Mouse (Mus musculus) hindbrain, postnatal 0 days (tissue): ENCODE measurements around the gene Kif22. TPM values are rescaled to one million over a fixed set of nuclear protein-coding genes. Genes with fewer than 3 reads are reported as not detected.
A peak's percentile ranks its signal among the peaks of the same experiment; 100 is the strongest.

ENCODE experiments used
- ATAC-seq: fragments of 200-750 bp; cut with Nextera tagmentation; 2 replicates; pipeline ENCODE4 v1.8.0; 2017; ENCODE audit warnings: mild to moderate bottlenecking, moderate TSS enrichment, moderate library complexity
- DNase-seq: peaks from one replicate; pipeline ENCODE4 v3.0.0-alpha.2; 2015; ENCODE audit warnings: low spot score
- H3K27ac ChIP-seq: fragments of 300-500 bp; sonication (generic); 2 replicates; pipeline ENCODE4 v1.5.1; 2014; ENCODE audit warnings: mild to moderate bottlenecking
- H3K27me3 ChIP-seq: fragments of 300-500 bp; sonication (generic); 2 replicates; pipeline ENCODE4 v1.6.1; 2014; ENCODE audit warnings: low read length, mixed read lengths; ENCODE audit not compliant: insufficient read depth
- H3K36me3 ChIP-seq: fragments of 300-500 bp; sonication (generic); 2 replicates; pipeline ENCODE4 v1.6.1; 2014; ENCODE audit warnings: low read length, mixed read lengths; ENCODE audit not compliant: insufficient read depth
- H3K4me1 ChIP-seq: fragments of 300-500 bp; sonication (generic); 2 replicates; pipeline ENCODE4 v1.6.1; 2014; ENCODE audit warnings: antibody characterized with exemption, low read length, mixed read lengths; ENCODE audit not compliant: insufficient read depth
- H3K4me2 ChIP-seq: fragments of 300-500 bp; sonication (generic); 2 replicates; pipeline ENCODE4 v1.6.1; 2014; ENCODE audit warnings: low read depth, mild to moderate bottlenecking, low read length, moderate library complexity, mixed read lengths
- H3K4me3 ChIP-seq: fragments of 300-500 bp; sonication (generic); 2 replicates; pipeline ENCODE4 v1.5.1; 2014; ENCODE audit warnings: low read length
- H3K9ac ChIP-seq: fragments of 300-500 bp; sonication (generic); replicated peaks from 2 replicates; pipeline ENCODE4 v1.6.1; 2014; ENCODE audit warnings: mild to moderate bottlenecking, low read length, moderate library complexity, mixed read lengths
- H3K9me3 ChIP-seq: fragments of 300-500 bp; sonication (generic); 2 replicates; pipeline ENCODE4 v1.6.1; 2016; ENCODE audit warnings: low read length, mixed read lengths
- CTCF ChIP-seq: IDR thresholded peaks from 2 replicates; pipeline ENCODE4 v1.5.1; 2016; ENCODE audit warnings: antibody characterized with exemption, control low read depth, low read depth
- WGBS: fragments of 180-500 bp; shearing (Covaris S2); extraction: QIAGEN DNeasy Blood & Tissue Kit; methylation state at CpG from one replicate; pipeline ENCODE4 v1.1.7; 2014; 5-methylcytosine and 5-hydroxymethylcytosine counted together
- polyA plus RNA-seq: library from polyadenylated mRNA; unstranded; fragments of >200 nt; fragmentation: Nextera tagmentation; extraction: Ambion mirVana; gene quantifications from 2 replicates; pipeline ENCODE4 v1.2.1, GENCODE M21; 2015
- total RNA-seq: library from RNA; depleted of rRNA; stranded (reverse); fragments of >200 nt; gene quantifications from 2 replicates; pipeline ENCODE4 v1.2.3, GENCODE M21; 2014

Kif22 gene
- total and polyA plus RNA-seq, 2 experiments from 2014 or later, result 8.1 to 24.5 TPM

DNA sequence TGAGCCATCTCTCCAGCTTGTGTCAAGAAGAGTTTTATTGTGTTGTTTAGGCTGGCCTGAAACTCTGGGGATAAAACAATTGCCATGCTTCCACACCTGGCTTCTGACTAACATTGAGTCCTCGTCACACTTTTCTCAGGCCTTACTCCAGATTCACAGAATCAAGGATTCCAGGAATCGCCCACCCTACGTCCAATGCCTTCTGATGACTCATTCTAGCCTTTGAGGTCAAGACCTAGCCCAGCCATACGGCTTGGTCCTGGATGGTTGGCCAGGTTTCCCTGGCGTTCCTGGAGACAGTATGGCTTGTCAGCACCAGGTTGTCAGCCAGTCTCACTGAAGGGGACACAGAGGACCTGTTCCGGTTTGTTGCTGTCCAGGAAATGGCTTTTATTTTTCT, 29.9 kb downstream of the Kif22 start:
- no peak for ATAC-seq
- WGBS, result 81% methylated on average over 6 of the region's 6 CpGs

GRCm38 (mm10) chr7:127011717-127012116, 30.6 kb downstream of the Kif22 start:
- no peak overlapping the region for H3K4me2 ChIP-seq
- H3K27ac ChIP-seq, result no peak overlapping the region
- TF ChIP-seq CTCF, result no peak
- H3K36me3 ChIP-seq, result peaks cover 16% of the 10 kb centered on the region
- no peak overlapping the region for H3K4me3 ChIP-seq
- ATAC-seq, result no peak
- no peaks in the 10 kb centered on the region for H3K9me3 ChIP-seq
- DNase-seq, result no peak
- peaks cover 10% of the 10 kb centered on the region for H3K4me1 ChIP-seq
- WGBS, result 72% methylated on average over 2 of the region's 2 CpGs
- H3K9ac ChIP-seq, result no peak overlapping the region
- no peaks in the 10 kb centered on the region for H3K27me3 ChIP-seq

More for the DNA sequence above, 29.9 kb downstream of the Kif22 start:
- Histone ChIP-seq H3K4me1 (peaks cover 10% of the 10 kb centered on the region), H3K27me3 (no peaks in the 10 kb centered on the region), H3K9me3 (no peaks in the 10 kb centered on the region), H3K4me3 (no peak overlapping the region), H3K27ac (no peak overlapping the region), H3K4me2 (no peak overlapping the region), H3K9ac (no peak overlapping the region), H3K36me3 (peaks cover 16% of the 10 kb centered on the region)
- no peak for DNase-seq
- no peak for TF ChIP-seq CTCF

DNA sequence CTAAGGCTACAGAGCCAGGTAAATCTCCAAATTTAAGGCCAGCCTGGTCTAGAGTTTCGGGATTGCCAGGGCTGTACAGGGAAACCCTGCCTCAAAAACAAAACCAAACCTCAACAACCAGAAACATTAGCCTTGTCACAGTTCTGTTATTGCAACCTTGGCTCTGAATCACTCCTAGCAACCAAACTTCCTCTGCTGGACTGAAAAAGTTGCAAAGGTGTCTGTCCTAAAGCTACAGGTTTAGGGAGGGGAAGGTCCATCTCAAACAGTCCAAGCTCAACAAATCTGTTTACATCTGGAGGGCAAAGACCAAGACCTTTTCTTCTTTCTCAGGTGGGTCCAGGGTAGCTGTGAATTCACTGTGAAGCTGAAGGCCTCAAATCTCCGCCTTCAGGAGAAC, 31.2 kb downstream of the Kif22 start:
- ATAC-seq (no peak), DNase-seq (no peak)
- Histone ChIP-seq H3K27me3 (no peaks in the 10 kb centered on the region), H3K36me3 (peaks cover 16% of the 10 kb centered on the region), H3K4me2 (no peak overlapping the region), H3K4me1 (peaks cover 9% of the 10 kb centered on the region), H3K9ac (no peak overlapping the region), H3K4me3 (no peak overlapping the region), H3K27ac (no peak overlapping the region), H3K9me3 (no peaks in the 10 kb centered on the region)
- 95% methylated on average over 2 of the region's 2 CpGs for WGBS
- TF ChIP-seq CTCF, result no peak

DNA sequence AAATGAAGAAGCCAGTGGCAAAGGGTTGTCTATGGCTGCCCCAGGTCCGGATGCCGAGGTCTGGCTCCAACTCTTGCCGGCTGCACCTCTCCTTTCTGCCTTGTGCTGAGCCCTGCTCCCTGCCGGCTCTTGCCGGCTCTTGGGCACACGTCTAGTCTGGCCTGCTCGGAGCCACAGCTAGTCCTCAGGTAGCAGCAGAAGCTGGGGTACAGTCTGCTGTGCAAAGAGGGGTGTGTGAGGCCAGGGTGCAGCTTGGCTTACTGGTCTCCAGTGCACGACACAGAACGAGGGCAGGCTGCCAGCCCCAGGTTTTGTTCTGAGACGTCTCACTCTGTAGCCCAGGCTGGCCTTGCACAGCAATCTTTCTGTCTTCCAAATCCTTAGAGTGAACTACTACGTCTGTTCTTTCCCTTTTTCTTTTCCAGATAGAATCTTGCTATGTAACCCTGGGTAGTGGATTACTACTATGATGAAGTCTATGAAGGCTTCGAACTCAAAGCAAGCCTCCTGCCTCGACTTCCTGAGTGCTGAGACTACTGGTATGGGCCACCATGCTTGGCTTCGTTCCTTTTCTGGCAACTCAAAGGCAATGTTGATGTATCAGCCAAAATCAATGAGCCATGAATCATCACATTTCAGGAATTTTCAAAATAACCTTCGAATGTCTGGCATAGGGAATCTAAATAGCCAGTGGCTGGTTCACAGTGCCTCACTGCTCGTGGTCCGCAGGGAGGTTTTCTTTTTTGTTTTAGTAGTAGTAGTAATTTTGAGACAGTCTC, 32.8 kb downstream of the Kif22 start:
- Histone ChIP-seq H3K9me3 (no peaks in the 10 kb centered on the region), H3K27ac (peak overlapping the region; percentile 64; the same call in 1 of the 2 replicates), H3K36me3 (peaks cover 9% of the 10 kb centered on the region), H3K27me3 (no peaks in the 10 kb centered on the region), H3K4me1 (no peaks in the 10 kb centered on the region; the same call in 1 of the 2 replicates), H3K4me3 (no peak overlapping the region), H3K4me2 (no peak overlapping the region), H3K9ac (no peak overlapping the region)
- no peak for ATAC-seq
- no peak for TF ChIP-seq CTCF
- DNase-seq, result no peak
- WGBS, result 72% methylated on average over 17 of the region's 17 CpGs

DNA sequence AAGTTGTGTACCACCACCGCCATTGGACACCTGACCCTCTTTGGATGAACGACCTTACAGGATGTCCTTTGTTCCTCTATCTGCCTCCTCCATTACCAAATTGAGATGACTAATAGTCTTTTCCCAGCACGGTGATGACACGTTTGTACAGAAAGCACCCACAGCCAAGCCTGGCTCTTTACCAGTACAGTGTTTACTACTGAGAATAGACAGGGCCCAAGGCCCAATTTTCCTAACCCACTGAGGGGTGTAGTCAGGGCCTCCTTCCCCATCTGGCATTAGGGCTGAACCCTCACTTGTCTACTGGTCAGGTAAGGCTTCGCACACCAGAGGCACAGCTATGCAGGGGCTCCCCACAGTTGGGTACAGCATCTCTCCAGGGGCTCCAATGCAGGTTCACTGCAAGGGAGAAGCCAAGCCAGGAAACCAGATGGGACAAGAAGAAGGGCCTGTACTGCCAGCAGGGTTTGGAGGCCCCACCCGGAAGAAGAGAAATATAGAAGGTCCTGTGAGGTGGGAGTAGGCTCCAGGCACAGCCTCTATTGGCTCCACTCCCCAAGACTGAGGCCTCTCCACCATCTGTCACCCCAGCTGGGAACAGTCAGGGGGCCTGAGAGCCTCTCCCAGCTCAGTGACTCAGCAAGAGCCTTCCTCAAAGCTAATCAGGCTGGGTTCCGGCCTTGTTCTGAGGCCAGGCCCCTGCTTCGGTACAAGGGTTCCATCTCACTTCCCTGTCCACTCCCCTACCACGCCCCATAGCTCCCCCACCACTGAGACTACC, 33.8 kb downstream of the Kif22 start:
- DNase-seq, result peak; percentile 75
- no peaks in the 10 kb centered on the region for H3K27me3 ChIP-seq
- no peak for TF ChIP-seq CTCF
- H3K4me2 ChIP-seq, result no peak overlapping the region
- ATAC-seq, result peak; percentile 81
- 44% methylated on average over 9 of the region's 9 CpGs for WGBS
- H3K4me1 ChIP-seq, result no peaks in the 10 kb centered on the region
- peak overlapping the region; percentile 64 for H3K27ac ChIP-seq
- H3K36me3 ChIP-seq, result peaks cover 7% of the 10 kb centered on the region; the same call in 1 of the 2 replicates
- H3K4me3 ChIP-seq, result no peak overlapping the region
- H3K9ac ChIP-seq, result 0 out of 2 replicates have a peak overlapping the region, but pooled peaks have one; percentile 15
- H3K9me3 ChIP-seq, result no peaks in the 10 kb centered on the region

DNA sequence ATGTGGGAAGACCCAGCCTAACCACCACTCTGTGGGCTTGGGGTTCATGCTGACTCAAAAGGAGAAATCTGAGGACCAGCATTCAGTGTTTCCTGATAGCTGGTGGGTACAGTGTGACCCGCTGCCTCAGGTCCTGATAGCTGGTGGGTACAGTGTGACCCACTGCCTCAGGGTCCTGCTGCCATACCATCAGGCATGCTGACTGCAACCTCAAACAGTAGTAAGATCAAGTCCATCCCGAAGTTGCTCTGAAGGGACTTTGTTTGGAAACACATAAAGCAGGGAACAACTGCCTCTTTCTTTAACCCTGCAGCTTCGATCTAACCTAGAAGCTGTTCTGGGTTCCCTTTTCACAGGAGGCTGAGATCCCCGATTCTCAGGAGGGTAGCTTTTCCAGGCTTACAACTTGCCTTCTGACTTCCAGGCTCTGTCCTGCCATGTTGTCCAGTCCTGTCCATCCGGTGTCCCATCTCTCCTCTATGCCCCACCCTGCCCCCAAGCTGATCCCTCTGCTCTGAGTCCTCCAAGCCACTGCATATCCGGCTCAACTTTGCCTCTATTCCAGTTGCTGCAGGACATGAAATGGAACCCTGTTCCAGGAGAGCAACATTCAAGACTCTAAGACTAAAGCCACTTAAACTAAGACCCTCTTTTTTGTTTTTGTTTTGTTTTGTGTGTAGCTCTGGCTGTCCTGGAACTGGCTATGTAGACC, 34.8 kb downstream of the Kif22 start:
- DNase-seq, result no peak
- no peak overlapping the region for H3K9ac ChIP-seq
- no peak for TF ChIP-seq CTCF
- no peak overlapping the region for H3K27ac ChIP-seq
- H3K9me3 ChIP-seq, result no peaks in the 10 kb centered on the region
- no peak overlapping the region for H3K4me3 ChIP-seq
- no peaks in the 10 kb centered on the region for H3K27me3 ChIP-seq
- ATAC-seq, result no peak
- no peak overlapping the region for H3K4me2 ChIP-seq
- 84% methylated on average over 6 of the region's 6 CpGs for WGBS
- H3K4me1 ChIP-seq, result no peaks in the 10 kb centered on the region
- no peaks in the 10 kb centered on the region for H3K36me3 ChIP-seq
